Mouse (Mus musculus): ENCODE data around the gene Apoc3.

Apoc3 gene

DNA sequence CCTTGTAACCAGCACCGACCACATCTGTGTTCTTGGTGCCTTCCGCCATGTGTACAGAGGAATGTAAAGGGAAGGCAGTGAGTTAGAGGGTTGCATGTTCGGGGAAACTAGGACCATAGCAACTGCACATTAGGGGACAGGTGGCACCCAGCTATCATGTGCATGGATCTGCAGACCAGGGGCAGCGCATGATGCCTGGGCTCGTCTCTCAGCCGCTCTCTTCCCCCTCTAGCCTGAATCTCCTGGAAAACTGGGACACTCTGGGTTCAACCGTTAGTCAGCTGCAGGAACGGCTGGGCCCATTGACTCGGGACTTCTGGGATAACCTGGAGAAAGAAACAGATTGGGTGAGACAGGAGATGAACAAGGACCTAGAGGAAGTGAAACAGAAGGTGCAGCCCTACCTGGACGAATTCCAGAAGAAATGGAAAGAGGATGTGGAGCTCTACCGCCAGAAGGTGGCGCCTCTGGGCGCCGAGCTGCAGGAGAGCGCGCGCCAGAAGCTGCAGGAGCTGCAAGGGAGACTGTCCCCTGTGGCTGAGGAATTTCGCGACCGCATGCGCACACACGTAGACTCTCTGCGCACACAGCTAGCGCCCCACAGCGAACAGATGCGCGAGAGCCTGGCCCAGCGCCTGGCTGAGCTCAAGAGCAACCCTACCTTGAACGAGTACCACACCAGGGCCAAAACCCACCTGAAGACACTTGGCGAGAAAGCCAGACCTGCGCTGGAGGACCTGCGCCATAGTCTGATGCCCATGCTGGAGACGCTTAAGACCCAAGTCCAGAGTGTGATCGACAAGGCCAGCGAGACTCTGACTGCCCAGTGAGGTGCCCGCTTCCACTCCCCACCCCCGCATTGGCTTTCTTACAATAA lies 5.6 kb downstream of the Apoc3 start:
- peak; percentile 85 to 90 for DNase-seq

DNA sequence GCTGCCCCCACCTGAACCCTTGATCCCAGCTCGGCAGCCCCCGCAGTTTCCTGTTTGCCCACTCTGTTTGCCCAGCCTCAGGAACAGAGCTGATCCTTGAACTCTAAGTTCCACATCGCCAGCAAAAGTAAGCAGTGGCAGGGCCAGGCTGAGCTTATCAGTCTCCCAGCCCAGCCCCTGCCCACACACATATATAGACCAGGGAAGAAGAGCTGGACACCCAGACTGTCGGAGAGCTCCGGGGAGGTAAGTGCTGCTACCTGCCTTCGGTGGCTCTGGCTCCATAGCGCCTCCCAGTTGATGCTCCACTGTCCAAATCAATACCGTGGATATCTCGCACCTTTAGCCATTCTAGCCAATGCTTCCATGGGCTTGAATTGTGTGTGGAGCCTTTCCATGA lies 6.9 kb downstream of the Apoc3 start, which contains the start of gene Apoa1:
TSS of gene Apoa1 (plus strand) at position 90 of the 400 bp plus-strand sequence.
- DNase-seq = no peak

DNA sequence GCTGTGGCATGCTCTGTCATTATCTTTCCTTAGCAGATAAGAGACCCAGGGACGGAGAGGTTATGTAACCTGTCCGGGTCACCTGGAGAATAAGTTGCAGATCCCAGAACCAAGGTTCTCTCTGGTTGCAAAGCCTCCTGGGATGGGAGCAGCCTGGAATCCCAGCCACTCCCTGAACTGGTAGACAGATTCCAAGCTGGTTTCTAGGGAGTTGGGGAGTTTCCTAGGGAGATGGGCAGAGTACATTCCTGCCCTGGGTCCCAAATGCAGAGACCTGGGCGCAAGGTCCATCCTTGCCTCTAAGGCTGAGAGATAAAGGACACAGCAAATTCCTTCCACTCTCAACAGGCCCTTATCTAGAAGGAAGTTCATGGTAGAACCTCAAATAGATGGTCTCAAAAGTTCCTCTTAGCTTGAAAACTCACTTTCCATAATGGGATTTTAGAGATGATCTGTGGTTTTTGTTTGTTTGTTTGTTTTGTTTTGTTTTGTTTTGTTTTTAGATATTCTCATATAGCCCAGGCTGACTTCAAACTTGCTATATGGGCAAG lies 8.3 kb downstream of the Apoc3 start:
- no peak for DNase-seq

DNA sequence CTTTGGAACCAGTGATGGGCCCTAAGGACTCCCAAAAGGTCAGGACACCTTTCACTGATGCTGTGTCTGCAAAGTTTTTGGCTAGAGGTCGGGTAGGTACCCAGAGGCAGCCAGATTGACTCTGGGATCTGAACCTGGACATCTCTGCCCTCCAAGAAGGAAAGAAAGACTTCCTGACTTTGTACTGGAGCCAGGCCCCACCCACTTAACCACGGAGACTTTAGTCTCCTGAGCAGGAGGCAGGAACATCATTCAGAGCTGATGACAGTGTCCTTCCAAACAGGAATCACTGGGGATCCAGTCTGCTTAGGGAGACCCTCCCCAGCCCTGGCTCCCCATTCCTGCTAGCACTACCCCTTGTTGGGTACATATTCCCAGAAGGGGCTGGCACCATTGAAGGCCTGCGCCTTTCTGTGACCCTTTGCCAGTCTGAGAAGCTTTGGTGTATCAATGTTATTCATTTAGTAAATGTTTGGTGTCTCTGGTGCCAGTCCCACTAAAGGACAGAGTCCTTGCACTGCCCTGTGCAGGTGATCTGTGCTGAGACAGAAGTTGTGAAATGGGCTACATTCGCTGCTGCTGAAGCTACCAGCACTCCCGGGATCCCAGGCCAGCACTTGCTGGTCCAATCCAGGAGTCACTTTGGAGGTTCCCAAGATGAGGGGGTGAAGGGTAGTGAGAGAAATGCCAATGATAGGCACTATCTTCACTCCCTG lies 10.3 kb downstream of the Apoc3 start:
- DNase-seq = no peak

DNA sequence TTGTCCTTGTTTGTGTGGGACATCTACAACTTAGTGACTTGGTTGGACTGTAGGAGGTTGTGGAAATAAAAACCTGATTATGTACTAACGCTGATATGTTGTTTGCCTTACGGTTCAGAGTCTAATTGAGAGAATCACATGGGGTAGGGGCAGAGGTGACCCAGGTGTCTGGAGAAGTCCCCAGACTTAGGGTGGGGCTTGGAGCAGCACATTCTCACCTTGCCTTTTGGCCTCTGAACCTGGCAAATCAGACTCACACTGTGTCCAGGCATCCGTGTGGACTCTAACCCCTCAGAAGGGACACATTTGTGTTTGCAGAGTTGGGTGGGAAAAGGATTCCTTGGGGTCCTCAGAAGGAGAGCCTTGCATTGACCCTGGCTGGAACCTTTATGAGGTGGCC lies 11.3 kb downstream of the Apoc3 start:
- no peak for DNase-seq

DNA sequence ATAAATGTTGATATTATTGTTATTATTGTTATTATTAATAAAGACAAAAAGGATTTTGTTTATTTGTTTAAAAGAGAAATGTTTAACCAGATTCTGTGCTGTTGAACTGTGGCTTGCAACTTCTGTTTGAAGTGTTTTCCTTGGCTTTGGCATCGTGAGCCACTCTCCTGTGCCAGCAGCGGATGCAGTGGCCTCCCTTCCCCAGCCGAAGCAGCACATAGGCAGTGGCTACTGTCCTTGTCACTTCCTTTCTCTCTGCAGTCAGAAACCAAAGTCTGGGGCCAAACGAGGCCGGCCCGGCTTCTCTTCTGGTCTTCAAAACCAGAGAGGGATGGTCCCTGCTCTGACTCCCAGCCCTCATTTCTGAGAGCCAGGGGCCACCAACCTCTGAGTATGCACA lies 12.3 kb downstream of the Apoc3 start:
- DNase-seq = peak; percentile 16 to 43

DNA sequence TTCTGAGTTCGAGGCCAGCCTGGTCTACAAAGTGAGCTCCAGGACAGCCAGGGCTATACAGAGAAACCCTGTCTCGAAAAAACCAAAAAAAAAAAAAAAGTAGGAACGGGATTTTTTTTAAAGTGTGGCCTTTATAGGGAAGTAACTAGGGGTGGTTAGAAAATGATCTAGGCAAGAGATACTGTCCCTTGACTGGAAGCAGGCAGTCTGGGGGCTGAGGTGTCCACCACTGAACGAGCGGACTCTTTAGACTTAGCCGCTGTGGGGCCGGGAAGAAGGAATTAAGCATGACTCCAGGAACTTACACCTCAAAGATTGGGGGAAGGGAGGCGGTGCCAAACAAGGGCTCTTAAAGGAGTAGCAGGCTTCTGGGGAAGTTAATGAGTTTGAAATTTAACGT lies 17.3 kb downstream of the Apoc3 start:
- no peak for DNase-seq

DNA sequence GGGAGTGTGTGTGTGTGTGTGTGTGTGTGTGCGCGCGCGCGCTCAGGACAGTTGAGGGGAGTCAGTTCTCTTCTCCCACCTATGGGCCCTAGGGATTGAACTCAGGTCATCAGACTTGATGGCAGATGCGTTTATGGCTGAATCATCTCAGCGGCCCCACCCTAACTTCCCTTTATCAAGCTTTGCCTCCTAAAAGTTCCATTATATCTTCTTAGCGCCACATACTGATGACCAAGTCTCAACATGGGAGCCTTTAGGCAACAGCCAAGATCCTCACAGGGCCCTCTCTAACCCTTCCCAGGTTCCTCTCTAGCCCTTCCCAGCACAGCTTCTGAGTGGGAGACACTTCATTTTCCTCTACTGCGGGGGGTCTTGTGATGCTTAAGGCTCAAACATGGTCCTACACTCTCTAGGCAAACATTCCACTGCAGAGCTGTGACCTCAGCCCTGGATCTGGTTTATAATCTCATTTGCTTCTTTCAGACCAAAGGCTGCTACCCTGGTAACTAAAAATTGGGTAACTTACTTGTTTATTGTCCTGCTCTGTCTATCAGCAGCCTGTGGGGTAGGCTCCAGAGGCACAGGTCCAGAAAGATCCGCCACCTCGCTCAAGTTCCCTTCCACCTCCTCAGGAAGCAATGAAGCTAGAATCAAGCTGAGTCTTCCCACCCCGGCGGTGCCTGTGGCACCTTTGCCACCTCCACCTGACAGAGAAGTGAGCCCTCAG lies 18.5 kb downstream of the Apoc3 start:
- no peak for DNase-seq

DNA sequence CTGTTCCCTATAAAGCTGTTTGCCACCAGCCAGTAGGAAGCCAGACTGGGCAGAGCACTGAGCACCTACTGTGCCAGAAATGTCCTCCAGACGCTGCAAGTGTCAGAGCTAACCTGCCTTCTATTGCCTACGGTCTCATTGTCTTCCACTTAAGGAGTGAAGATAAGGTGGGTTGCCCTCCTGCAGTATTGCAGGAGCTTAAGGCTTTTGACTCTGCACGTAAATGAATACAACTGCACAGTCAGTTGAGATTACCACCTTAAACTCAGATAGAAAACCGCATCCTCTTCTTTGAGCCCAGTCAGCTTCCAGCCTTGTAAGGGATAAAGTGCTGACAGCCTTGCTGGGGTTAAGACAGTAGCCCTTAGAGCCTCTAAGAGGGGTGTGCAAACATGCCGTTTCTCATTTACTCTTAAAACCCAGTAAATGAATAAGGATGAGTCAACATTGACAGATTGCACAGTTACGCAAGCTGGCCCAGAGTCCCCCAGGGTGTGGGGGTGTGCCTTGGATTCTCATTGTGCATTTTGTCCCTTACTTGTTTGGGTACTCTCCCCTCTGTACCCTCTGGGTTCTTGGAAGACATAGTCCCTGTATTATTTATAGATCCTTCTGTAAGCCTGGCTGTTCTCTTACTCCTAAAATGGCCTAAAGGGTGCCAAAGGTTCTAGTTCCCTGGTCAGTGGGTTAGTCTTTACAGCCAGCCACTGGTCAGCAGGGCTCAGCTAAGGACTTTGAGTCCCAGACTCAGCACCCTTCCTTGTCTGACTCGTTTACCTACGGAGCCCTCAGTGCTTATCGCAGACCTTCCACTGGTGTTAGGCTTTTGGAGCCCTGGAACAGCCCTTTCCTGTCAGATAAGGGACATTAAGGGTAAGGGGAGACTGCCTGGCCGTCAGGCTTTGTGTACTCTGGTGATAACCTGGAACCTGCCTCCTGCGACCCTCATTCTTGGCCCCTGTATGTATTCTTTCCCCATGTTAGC lies 19.8 kb downstream of the Apoc3 start:
- no peak for DNase-seq

DNA sequence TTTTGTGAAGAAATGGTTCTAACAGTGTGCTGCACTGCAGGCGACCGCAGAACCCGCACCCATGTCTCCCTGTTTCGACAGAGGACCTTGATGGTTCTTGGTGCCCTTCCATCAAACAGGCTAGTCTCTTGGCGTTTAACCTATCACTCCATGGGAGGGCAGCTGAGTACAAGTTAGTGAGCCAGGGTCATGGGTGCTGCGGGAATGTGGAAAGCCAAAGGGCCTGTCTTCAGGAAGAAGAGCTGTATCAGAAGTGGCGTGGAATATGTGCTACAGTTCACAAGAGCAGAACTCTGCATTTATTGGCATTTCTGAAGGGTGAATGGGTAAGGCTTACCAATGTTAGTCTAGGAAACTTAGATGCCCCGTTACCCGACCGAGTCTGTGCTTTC lies 20.5 kb downstream of the Apoc3 start:
- DNase-seq = no peak

DNA sequence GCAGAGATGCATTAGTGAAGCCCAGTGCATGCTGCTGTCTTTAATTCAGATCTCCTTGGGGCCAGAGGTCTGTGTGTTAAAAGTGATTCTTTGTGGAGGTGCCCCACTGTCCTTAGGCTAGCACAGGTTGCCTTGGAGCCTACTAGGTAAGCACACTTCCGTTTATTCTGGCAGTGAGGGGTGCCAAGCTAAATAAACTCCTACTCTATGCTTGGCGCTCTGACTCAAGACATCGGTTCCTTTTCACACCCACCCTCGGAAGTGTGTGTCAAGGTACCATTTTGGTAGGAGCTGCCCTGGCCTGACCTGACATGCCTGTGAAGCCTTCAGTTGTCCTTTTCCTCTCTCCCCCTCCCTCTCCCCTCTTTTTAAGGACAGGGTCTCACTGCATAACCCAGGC lies 21.2 kb downstream of the Apoc3 start:
- DNase-seq = no peak

DNA sequence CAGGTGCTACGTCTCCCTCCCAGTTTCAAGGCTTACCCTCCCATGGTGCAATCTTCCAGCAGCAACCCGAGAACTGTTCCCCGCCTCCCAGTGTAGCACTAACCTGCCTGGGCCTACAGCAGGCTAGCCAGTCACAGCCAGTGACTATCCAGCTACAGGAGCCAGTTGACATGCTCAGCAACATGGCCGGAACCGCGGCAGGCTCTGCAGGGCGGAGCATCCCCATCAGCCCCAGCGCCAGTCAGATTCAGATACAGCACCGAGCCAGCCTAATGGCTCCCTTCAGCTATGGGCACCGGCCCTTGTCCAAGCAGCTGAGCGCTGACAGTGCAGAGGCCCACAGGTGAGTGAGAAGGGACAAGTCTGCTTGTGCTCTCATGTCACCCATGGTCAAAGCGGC lies 25.0 kb downstream of the Apoc3 start:
- no peak for DNase-seq

DNA sequence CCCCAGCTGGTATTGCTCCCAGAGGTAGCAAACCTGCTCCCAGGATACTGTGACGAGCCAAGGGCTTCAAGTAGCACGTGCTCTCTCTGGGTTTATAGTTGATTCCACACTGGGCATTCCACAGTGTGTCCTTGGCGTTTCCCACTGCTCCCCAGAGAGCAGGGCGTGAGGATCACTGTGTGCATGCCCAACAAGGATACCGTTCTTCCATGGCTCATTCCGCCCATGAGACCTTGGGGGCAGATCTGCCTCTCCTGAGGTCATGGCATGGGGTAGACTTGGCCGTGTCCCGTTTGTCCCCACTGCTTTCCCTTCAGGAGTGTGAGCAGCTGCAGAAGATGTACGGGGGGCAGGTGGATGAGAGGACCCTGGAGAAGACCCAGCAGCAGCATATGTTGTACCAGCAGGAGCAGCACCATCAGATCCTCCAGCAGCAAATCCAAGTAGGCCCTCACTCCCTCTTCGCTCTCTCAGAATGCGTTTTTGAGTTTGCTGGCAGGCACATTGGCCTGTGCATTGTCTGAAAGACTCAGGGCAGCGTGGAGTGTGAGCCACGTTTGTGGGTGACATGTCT lies 26.9 kb downstream of the Apoc3 start:
- no peak for DNase-seq

DNA sequence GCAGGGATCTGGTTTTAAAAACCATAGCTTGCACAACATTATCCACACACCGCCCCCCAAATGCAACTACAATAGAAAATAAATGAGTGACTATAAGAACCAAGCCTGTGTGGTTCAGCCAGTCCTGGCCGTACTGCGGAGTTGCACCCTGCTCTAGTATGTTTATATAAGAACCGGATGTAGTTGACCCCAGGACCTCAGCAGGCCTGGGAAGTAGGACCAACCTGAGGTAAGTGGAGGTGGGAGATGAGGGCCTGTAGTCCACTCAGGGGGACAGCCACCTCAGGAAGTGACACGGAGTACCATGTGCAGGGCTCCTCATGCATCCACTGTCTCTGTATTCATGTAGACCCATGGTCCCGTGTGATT lies 28.0 kb downstream of the Apoc3 start:
- DNase-seq = no peak

DNA sequence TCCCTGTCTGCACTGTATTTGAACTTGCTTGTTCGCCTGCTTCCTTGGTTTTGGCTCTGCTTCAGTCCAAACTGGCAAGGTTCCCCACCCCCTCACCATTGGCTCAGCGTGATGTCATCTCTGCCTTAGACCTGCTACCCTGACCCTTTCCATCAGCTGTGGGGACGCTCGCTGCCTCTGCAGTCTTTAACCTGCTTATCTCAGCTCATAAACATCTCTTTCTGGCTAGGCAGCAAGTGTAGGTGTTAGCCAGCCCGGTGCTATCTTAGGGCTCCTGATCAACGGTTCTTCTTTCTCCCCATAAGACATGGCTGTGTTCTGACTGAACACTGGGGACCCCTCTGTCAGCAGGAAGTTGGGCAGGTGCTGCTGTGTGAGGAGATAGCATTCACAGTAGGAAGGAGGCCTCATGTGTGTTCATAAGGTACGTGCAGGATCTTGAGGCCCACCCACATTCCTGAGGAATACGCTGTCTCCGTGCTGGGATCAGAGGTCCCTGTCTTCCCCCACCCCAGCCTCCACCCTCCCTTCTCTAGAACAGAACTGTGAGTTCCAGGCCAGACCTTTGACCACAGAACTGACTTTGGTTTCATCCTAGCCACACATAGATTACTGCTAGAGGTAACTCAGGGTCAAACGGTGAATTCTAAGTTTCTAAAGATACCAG lies 28.5 kb downstream of the Apoc3 start:
- no peak for DNase-seq

DNA sequence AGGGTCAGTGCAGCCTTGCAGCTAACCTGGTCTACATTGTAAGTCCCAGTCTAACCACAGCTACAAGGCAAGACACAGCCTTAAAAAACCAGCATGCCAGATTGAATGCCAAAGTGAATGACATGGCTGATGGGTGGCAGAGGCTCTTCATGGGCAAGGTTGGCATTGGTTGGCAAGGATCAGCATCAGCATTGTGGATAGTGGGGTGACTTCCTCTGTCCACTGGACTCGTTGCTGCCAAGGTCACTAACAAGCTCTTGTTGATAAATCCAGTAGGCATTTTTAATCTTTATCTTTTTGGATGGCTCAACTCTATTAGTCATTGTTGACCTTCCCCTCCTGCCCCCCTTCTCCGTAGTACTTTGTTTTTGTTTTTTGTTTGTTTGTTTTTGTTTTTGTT lies 35.8 kb downstream of the Apoc3 start:
- no peak for DNase-seq

DNA sequence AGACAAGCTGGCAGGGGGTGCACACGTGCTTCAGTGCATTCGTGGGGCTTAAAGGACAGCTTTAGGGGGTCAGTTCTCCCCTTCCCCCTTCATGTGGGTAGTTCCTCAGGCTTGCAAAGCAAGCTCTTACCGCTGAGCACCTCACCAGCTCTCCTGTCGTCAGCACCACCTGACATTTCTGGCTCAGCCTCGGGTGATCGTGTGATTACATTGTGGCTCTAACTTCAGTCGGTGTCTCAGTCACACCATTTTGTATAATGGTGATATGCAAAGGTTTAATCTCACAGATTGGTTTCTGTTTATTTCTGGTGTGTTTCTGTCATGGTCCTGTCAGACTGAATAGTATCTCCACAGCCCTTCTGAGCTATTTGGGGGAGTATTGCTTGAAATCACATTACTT lies 36.5 kb downstream of the Apoc3 start:
- DNase-seq = no peak

DNA sequence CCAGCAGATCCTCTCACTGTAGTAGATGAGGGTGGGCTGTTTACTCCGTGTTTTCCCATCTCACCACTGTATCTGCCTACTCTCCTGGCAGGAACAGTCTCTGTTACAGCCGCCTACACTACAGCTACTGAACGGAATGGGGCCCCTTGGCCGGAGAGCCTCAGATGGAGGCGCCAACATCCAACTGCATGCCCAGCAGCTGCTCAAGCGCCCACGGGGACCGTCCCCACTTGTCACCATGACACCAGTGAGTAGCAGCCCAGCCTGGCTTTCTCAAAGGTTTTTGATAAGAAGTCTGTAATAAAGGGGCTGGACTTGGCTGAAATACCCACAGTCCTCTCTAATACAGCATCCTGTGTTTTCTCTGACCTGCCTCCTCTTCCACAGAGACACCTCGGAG lies 37.0 kb downstream of the Apoc3 start:
- no peak for DNase-seq

DNA sequence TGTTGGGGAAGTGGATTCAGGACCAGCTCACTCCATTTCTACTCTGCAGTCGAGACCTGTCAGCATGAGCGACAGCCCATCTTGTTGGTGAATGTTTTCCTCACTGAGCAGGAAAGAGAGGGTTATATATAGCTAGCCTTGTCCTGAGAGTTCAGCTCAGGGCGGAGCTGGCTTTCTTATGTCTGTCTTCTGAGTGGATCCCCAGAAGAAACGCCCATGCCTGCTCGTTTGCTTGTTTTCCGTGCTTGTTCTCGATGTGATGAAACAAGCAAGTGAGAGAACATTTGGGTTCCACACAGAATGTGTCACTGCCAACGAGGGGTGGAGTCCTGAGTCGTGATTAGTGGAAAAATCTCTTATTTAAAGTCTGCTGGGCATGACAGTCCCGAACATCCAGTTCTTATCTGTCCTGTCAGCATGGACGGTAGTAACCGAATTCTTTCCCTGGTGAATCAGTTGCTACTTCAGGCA lies 38.7 kb downstream of the Apoc3 start:
- DNase-seq = peak in 1 of 2 experiments; percentile 22

DNA sequence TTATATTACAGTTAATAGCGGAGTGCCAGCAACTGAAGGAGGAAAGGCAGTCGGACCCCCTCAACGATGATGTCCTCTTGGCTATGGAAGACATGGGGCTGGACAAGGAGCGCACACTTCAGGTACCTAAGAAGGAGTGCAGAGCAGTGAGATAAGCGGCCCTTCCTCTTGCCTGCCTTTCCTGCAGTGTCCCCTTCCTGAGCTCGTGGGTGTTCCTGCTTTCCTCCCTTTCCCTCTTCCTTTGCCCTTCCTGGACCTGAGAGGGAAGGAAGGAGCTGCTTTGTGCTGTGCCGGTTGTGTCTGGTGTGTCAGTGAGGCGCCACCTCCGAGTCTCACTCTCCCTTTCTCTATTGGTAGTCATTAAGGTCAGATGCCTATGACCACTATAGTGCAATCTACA lies 40.6 kb downstream of the Apoc3 start:
- no peak for DNase-seq

DNA sequence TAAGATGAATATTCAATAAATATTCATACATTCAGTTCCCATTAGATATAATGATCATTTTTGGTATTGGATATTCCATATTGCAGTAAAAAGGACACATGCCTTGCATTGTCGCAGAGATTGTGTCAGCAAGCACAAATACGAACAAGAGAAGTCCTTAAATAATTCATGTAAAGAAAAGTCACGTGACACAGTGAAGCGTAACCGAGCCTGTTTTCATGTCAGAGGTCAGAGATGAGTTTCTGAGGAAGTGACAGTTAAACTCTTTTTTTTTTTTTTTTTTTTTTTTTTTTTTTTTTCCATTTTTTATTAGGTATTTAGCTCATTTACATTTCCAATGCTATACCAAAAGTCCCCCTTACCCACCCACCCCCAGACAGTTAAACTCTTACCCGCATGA lies 42.8 kb downstream of the Apoc3 start:
- DNase-seq = no peak
